Mouse (Mus musculus): ENCODE results near the gene Vps45. TPM values are rescaled to one million over a fixed set of nuclear protein-coding genes. Genes with fewer than 3 reads are reported as not detected.
"Not testable (repeated sequence)": the region's sequence is repeated elsewhere in the genome, so short reads cannot be mapped to it uniquely, and the experiment has no call there.

Vps45 gene
- polyA plus RNA-seq, 1 experiment from 2014 or later, result 24.7 TPM

DNA sequence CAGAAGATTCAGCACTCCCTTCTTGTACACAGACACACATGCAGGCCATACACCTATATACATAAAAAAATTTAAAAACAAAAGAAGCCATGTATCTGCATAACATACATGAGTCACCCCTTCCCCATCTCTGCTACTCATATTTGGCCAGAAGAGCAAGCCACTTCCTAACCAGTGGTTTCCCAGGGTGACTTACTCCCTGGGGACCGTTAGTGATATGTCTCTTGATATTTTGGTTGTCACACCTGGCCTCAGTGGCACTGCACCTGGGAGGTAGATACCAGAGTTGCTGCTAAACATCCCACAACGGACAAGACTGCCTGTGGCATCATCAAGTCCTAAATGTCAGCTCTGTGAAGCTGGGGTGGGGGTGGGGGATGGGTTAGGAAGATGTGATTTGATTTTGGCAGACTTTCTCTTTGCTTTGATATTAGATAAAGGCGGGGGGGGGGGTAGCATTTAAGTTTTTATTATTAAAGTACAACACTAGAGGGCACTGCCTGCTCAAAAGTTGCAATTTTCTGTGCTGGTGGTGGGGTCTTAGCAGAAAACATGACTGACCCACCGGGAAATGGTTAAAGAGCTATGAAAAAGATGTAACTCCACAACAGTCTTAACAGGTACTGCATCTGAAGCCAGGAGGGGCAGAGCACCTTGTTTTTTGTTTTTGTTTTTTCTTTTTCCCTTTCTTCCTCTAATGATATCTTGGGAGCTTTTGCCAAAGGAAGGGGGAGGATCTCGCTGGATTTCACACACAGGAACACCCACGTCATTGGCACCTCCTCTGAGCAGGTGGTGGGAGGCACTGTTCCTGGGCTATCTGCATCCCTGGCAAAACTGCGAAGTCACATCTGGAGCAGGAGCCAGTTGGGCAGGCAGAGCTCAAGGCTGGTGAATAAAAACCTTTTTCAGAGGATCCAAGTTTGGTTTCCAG, 92.5 kb downstream of the Vps45 start:
- Histone ChIP-seq H3K9ac (ENCODE audit: low read length) (no peak overlapping the region), H3K36me3 (ENCODE audit: control insufficient read depth, insufficient read depth, low read length) (no peaks in the 10 kb centered on the region), H3K27me3 (ENCODE audit: control insufficient read depth, insufficient read depth, low read length) (no peaks in the 10 kb centered on the region), H3K4me3 (ENCODE audit: low read depth, low read length) (no peak overlapping the region), H3K27ac (ENCODE audit: low read depth, low read length) (no peak overlapping the region), H3K4me1 (ENCODE audit: control insufficient read depth, insufficient read depth, low read length) (no peaks in the 10 kb centered on the region), H3K9me3 (ENCODE audit: control insufficient read depth, low read length) (no peaks in the 10 kb centered on the region), H3K4me2 (no peak overlapping the region)
- WGBS, result 13% methylated on average over 7 of the region's 7 CpGs
- peak; percentile 89 for DNase-seq (ENCODE audit: low spot score, missing footprints)
- ATAC-seq (ENCODE audit: low FRiP score), result no peak

DNA sequence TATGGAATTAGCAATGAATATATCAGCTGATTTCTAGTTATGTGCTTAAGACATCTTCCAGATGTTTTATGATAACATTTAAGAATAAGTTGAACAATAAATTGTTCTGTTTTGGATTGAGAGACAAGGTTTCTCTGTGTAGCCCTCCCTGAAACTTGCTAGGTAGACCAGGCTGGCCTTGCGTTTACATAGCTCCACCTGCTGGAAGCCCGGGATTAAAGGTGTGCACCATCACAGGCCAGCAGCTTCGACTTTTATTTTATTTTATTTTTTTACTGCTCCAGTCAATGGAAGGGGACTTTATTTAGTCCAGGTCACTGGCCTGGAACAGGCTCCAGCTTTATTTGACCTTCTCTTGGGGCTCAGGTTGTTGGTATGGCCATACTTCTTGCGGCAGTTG, 94.6 kb downstream of the Vps45 start:
- DNase-seq (ENCODE audit: low spot score, missing footprints), result no peak
- no peaks in the 10 kb centered on the region for H3K36me3 ChIP-seq (ENCODE audit: control insufficient read depth, insufficient read depth, low read length)
- no peaks in the 10 kb centered on the region for H3K9me3 ChIP-seq (ENCODE audit: control insufficient read depth, low read length)
- ATAC-seq (ENCODE audit: low FRiP score), result no peak
- H3K4me2 ChIP-seq, result no peak overlapping the region
- 52% methylated on average over 4 of the region's 4 CpGs for WGBS
- no peaks in the 10 kb centered on the region for H3K4me1 ChIP-seq (ENCODE audit: control insufficient read depth, insufficient read depth, low read length)
- no peak overlapping the region for H3K27ac ChIP-seq (ENCODE audit: low read depth, low read length)
- H3K9ac ChIP-seq (ENCODE audit: low read length), result no peak overlapping the region
- H3K27me3 ChIP-seq (ENCODE audit: control insufficient read depth, insufficient read depth, low read length), result no peaks in the 10 kb centered on the region
- H3K4me3 ChIP-seq (ENCODE audit: low read depth, low read length), result no peak overlapping the region

DNA sequence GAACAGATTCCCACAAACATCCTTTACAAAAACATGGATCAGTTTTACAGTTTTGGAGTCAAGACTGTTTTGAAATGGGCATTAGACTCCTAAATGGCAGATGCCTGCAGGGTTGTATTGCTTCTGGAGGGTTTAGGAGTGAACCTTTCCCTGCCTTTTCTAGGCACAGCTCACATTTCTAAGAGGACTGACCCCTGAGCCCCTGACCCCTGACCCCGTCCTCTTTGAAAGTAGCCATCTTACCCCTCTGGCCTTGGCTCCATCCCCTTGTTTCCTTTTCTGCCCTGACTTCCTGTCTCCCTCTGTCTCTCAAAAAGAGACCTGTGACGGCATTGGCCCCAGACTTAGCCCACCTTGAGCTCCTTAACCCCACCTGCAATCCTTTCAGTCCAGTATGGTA, 95.0 kb downstream of the Vps45 start:
- no peak for ATAC-seq (ENCODE audit: low FRiP score)
- whole genome bisulfite sequencing, result 35% methylated on average over 2 of the region's 2 CpGs

DNA sequence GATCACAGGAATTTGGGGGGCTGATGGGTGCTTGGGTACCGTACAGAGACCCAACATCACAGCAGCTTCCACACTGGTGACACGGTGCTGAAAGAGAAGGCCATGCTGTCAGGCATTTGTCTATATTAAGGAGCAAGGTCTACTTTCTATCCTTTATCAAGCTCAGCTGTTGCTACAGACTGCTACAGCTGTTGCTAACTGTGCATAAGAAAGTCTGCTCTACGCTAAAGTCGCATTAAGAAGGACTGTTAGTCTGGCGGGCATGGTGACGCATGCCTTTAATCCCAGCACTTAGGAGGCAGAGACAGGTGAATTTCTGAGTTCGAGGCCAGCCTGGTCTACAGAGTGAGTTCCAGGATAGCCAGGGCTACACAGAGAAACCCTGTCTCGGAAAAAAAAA, 96.1 kb downstream of the Vps45 start:
- ATAC-seq (ENCODE audit: low FRiP score); H3K4me1 ChIP-seq (ENCODE audit: control insufficient read depth, insufficient read depth, low read length); H3K27ac ChIP-seq (ENCODE audit: low read depth, low read length); H3K4me2 ChIP-seq; H3K27me3 ChIP-seq (ENCODE audit: control insufficient read depth, insufficient read depth, low read length); DNase-seq (ENCODE audit: low spot score, missing footprints); H3K36me3 ChIP-seq (ENCODE audit: control insufficient read depth, insufficient read depth, low read length); H3K4me3 ChIP-seq (ENCODE audit: low read depth, low read length); H3K9ac ChIP-seq (ENCODE audit: low read length); H3K9me3 ChIP-seq (ENCODE audit: control insufficient read depth, low read length): not testable (repeated sequence)
- WGBS, result 87% methylated on average over 8 of the region's 8 CpGs

More for the DNA sequence above, 95.0 kb downstream of the Vps45 start:
- no peak overlapping the region for H3K27ac ChIP-seq (ENCODE audit: low read depth, low read length)
- no peaks in the 10 kb centered on the region for H3K4me1 ChIP-seq (ENCODE audit: control insufficient read depth, insufficient read depth, low read length)
- H3K9me3 ChIP-seq (ENCODE audit: control insufficient read depth, low read length), result no peaks in the 10 kb centered on the region
- no peaks in the 10 kb centered on the region for H3K36me3 ChIP-seq (ENCODE audit: control insufficient read depth, insufficient read depth, low read length)
- no peak for DNase-seq (ENCODE audit: low spot score, missing footprints)
- no peak overlapping the region for H3K4me2 ChIP-seq
- no peak overlapping the region for H3K4me3 ChIP-seq (ENCODE audit: low read depth, low read length)
- no peaks in the 10 kb centered on the region for H3K27me3 ChIP-seq (ENCODE audit: control insufficient read depth, insufficient read depth, low read length)
- no peak overlapping the region for H3K9ac ChIP-seq (ENCODE audit: low read length)

DNA sequence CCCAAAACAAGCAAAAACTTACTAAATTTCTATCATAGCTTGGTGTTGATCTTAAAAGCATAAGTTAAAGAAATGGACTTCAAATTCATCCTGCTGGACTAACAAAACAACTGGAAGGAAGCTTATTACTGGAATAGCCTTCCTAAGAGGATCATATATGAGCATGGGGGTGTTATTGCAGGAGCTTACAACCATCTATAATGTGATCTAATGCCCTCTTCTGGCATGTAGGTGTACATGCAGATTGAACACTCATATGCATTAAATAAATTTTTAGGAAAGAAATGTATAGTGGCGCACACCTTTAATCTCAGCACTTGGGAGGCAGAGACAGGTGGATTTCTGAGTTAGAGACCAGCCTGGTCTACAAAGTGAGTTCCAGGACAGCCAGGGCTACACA, 98.5 kb downstream of the Vps45 start:
- no peak for DNase-seq (ENCODE audit: low spot score, missing footprints)
- H3K4me1 ChIP-seq (ENCODE audit: control insufficient read depth, insufficient read depth, low read length), result no peaks in the 10 kb centered on the region

DNA sequence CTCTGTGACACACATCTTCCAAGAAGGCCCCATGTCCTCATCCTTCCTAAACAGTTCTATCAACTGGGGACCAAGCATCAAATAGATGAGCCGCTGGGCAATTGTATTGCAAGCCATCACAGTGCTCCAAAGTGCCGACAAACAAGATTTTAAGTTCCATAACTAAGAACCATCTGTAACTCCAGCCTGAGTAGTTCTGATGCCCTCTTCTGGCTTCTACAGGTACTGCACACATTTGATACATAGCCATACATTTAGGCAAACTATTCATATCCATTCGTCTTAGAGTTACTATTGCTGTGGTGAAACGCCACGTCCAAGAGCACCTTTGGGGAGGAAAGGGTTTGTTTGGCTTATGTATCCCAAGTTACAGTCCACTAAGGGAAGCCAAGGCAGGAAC, 99.2 kb downstream of the Vps45 start:
- no peak overlapping the region for H3K27ac ChIP-seq (ENCODE audit: low read depth, low read length)
- no peak overlapping the region for H3K4me2 ChIP-seq
- no peaks in the 10 kb centered on the region for H3K9me3 ChIP-seq (ENCODE audit: control insufficient read depth, low read length)
- no peaks in the 10 kb centered on the region for H3K36me3 ChIP-seq (ENCODE audit: control insufficient read depth, insufficient read depth, low read length)
- no peak overlapping the region for H3K4me3 ChIP-seq (ENCODE audit: low read depth, low read length)
- ATAC-seq (ENCODE audit: low FRiP score) (no peak), DNase-seq (ENCODE audit: low spot score, missing footprints) (no peak)
- 83% methylated on average over 5 of the region's 5 CpGs for WGBS
- no peaks in the 10 kb centered on the region for H3K27me3 ChIP-seq (ENCODE audit: control insufficient read depth, insufficient read depth, low read length)
- no peak overlapping the region for H3K9ac ChIP-seq (ENCODE audit: low read length)
- no peaks in the 10 kb centered on the region for H3K4me1 ChIP-seq (ENCODE audit: control insufficient read depth, insufficient read depth, low read length)

More for the DNA sequence above, 98.5 kb downstream of the Vps45 start:
- 91% methylated on average over 1 of the region's 1 CpGs for WGBS
- Histone ChIP-seq H3K9ac (ENCODE audit: low read length) (no peak overlapping the region), H3K4me3 (ENCODE audit: low read depth, low read length) (no peak overlapping the region), H3K36me3 (ENCODE audit: control insufficient read depth, insufficient read depth, low read length) (no peaks in the 10 kb centered on the region), H3K27ac (ENCODE audit: low read depth, low read length) (no peak overlapping the region), H3K4me2 (no peak overlapping the region), H3K27me3 (ENCODE audit: control insufficient read depth, insufficient read depth, low read length) (no peaks in the 10 kb centered on the region), H3K9me3 (ENCODE audit: control insufficient read depth, low read length) (no peaks in the 10 kb centered on the region)
- ATAC-seq (ENCODE audit: low FRiP score), result no peak

DNA sequence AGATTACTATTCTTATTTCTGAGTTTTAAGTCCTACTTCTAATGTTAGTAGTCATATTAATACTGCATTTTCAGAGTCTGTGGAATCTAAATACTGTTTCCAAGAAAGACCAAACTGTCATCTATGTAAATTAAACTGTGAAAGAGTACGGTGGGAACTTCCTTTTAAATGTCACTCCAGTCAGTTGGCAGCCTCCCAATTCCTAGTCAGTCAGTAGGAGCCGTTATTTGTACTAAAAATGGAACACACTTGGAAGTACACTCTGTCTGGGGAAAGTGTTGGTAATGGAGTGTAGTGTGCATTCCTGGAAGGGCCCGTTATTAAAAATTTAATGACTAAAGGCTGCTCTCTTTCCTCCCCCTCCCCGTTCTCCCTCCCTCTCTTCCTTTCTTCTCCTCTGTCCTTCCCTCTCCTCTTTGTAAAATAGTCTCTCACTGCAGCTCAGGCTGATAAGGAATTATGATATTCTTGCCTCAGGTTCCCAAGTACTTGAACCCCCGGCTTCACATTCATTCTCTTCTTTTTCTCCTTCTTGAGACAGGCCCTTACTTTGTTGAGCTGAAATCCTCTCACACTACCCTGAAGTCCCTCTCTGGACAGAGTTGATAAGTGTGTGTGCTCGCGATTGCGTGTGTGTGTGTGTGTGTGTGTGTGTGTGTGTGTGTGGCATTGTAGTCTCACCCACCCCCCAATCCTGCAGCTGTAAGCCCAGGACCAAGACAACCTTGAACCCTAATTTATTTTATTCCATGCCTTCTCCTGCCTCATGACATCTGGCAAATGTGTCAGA, 100.7 kb downstream of the Vps45 start:
- DNase-seq (ENCODE audit: low spot score, missing footprints), result no peak
- Histone ChIP-seq H3K9me3 (ENCODE audit: control insufficient read depth, low read length) (no peaks in the 10 kb centered on the region), H3K27me3 (ENCODE audit: control insufficient read depth, insufficient read depth, low read length) (no peaks in the 10 kb centered on the region), H3K9ac (ENCODE audit: low read length) (no peak overlapping the region), H3K4me3 (ENCODE audit: low read depth, low read length) (no peak overlapping the region), H3K27ac (ENCODE audit: low read depth, low read length) (no peak overlapping the region), H3K36me3 (ENCODE audit: control insufficient read depth, insufficient read depth, low read length) (no peaks in the 10 kb centered on the region), H3K4me2 (no peak overlapping the region), H3K4me1 (ENCODE audit: control insufficient read depth, insufficient read depth, low read length) (peaks cover 9% of the 10 kb centered on the region)
- 77% methylated on average over 8 of the region's 8 CpGs for WGBS
- ATAC-seq (ENCODE audit: low FRiP score), result no peak

DNA sequence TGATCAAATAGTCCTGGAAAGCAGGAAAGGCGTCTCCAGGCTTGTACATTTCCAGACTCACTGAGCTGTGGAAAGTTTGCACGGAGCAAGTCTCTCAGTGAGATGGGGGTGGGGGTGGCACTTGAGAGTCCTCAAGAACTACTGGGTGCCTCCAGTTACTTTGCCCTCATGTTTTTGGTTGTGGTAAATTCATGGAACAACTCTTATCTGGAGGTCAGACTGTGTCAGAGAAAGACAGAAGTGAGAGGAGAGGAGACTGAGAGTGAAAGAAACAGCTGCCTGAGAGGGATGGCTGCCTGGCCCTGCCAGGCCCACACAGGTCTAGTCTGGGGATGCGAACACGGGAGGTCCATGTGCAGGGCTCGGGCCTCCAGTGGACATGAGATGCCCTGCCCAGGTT, 102.9 kb downstream of the Vps45 start:
- Histone ChIP-seq H3K27me3 (ENCODE audit: control insufficient read depth, insufficient read depth, low read length) (no peaks in the 10 kb centered on the region), H3K9ac (ENCODE audit: low read length) (no peak overlapping the region), H3K9me3 (ENCODE audit: control insufficient read depth, low read length) (no peaks in the 10 kb centered on the region), H3K27ac (ENCODE audit: low read depth, low read length) (no peak overlapping the region), H3K4me2 (no peak overlapping the region), H3K36me3 (ENCODE audit: control insufficient read depth, insufficient read depth, low read length) (no peaks in the 10 kb centered on the region), H3K4me1 (ENCODE audit: control insufficient read depth, insufficient read depth, low read length) (peaks cover 10% of the 10 kb centered on the region), H3K4me3 (ENCODE audit: low read depth, low read length) (no peak overlapping the region)
- ATAC-seq (ENCODE audit: low FRiP score) (no peak), DNase-seq (ENCODE audit: low spot score, missing footprints) (no peak)
- 92% methylated on average over 5 of the region's 5 CpGs for WGBS

DNA sequence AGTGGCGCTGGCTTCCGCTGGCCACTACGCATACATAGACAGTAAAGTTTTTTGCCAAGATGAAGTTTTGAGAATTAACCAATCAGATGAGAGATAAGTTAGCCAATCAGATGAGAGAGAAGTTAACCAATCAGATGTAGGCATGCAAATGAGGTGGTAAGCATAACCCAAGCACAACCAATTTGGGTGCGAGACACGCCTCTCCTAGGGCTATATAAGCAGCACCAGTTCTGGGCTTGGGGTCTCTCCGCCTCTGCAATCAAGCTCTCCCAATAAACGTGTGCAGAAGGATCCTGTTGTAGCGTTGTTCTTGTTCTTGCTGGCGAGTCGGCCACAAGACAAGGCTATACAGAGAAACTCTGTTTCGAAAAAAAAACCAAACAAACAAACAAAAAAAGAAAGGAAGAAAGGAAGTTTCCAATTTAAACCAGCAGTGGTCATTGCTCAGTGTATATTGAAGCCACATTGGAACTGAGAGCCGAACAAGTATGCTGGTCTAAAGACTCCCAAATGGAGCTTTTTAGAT, 103.6 kb downstream of the Vps45 start:
- H3K4me3 ChIP-seq (ENCODE audit: low read depth, low read length); H3K36me3 ChIP-seq (ENCODE audit: control insufficient read depth, insufficient read depth, low read length); H3K4me2 ChIP-seq; H3K9me3 ChIP-seq (ENCODE audit: control insufficient read depth, low read length); H3K27ac ChIP-seq (ENCODE audit: low read depth, low read length); DNase-seq (ENCODE audit: low spot score, missing footprints); H3K9ac ChIP-seq (ENCODE audit: low read length); H3K27me3 ChIP-seq (ENCODE audit: control insufficient read depth, insufficient read depth, low read length); ATAC-seq (ENCODE audit: low FRiP score): not testable (repeated sequence)
- 90% methylated on average over 12 of the region's 12 CpGs for WGBS
- peaks cover 10% of the 10 kb centered on the region for H3K4me1 ChIP-seq (ENCODE audit: control insufficient read depth, insufficient read depth, low read length)

All from midbrain, embryonic 11.5 days (tissue).